Mouse (Mus musculus): Measurements from ENCODE around the gene Hoxa5.

Hoxa5 gene

GRCm38 (mm10) chr6:52204050-52204752, at the start of gene Hoxa5:
TSS of gene Hoxa5 (minus strand) at chr6:52204587.
- DNase-seq (ENCODE audit: low spot score) = peak; percentile 89

- no peak for DNase-seq (ENCODE audit: low spot score)
Measured at GRCm38 (mm10) chr6:52253511-52254500, 49.4 kb upstream of the Hoxa5 start.

GRCm38 (mm10) chr6:52252775-52253376, 48.5 kb upstream of the Hoxa5 start:
- DNase-seq (ENCODE audit: low spot score) = no peak

- no peak for DNase-seq (ENCODE audit: low spot score)
Measured at GRCm38 (mm10) chr6:52252016-52252774, 47.8 kb upstream of the Hoxa5 start.

- DNase-seq (ENCODE audit: low spot score) = no peak
Measured at GRCm38 (mm10) chr6:52251177-52251879, 46.9 kb upstream of the Hoxa5 start.

GRCm38 (mm10) chr6:52249826-52250225, 45.4 kb upstream of the Hoxa5 start:
- DNase-seq (ENCODE audit: low spot score) = peak; percentile 9

- no peak for DNase-seq (ENCODE audit: low spot score)
Measured at GRCm38 (mm10) chr6:52249415-52249738, 45.0 kb upstream of the Hoxa5 start.

GRCm38 (mm10) chr6:52248638-52249414, 44.4 kb upstream of the Hoxa5 start:
- DNase-seq (ENCODE audit: low spot score) = peak; percentile 39

GRCm38 (mm10) chr6:52247766-52248637, 43.6 kb upstream of the Hoxa5 start:
- DNase-seq (ENCODE audit: low spot score) = peak; percentile 38

GRCm38 (mm10) chr6:52246916-52247315, 42.5 kb upstream of the Hoxa5 start:
- no peak for DNase-seq (ENCODE audit: low spot score)

GRCm38 (mm10) chr6:52246403-52246803, 42.0 kb upstream of the Hoxa5 start:
- DNase-seq (ENCODE audit: low spot score) = no peak

- peak; percentile 28 for DNase-seq (ENCODE audit: low spot score)
Measured at GRCm38 (mm10) chr6:52245757-52246142, 41.4 kb upstream of the Hoxa5 start, which contains the start of gene Hoxa11. TSS of gene Hoxa11 (minus strand) at chr6:52245810.

GRCm38 (mm10) chr6:52245040-52245756, 40.8 kb upstream of the Hoxa5 start:
- peak; percentile 42 for DNase-seq (ENCODE audit: low spot score)

GRCm38 (mm10) chr6:52244471-52245039, 40.2 kb upstream of the Hoxa5 start:
- peak; percentile 28 for DNase-seq (ENCODE audit: low spot score)

- DNase-seq (ENCODE audit: low spot score) = peak; percentile 36
Measured at GRCm38 (mm10) chr6:52243681-52244121, 39.3 kb upstream of the Hoxa5 start.

GRCm38 (mm10) chr6:52242801-52243332, 38.5 kb upstream of the Hoxa5 start:
- DNase-seq (ENCODE audit: low spot score) = peak; percentile 42

- no peak for DNase-seq (ENCODE audit: low spot score)
Measured at GRCm38 (mm10) chr6:52241001-52241621, 36.7 kb upstream of the Hoxa5 start.
